Comparison of ENCODE assay signal across 23 mouse cellular contexts in genomic region chr9:27830519-27830918, GRCm38 (mm10). TPM values are rescaled to one million over a fixed set of nuclear protein-coding genes. Genes with fewer than 3 reads are reported as not detected.
DNase-seq lines count a peak whose midpoint lies in the region; ATAC-seq and TF ChIP-seq lines count a peak whose summit lies in the region.
"Had no signal": no experiment of that assay in that cellular context is flagged by ENCODE, and none has a peak within 500 bp of the region (broad histone marks: within the 10 kb centered on the region; RNA-seq: fewer than 3 reads in every experiment).

No protein-coding gene starts in this region.

- no peaks in the 10 kb centered on the region for H3K9me3 ChIP-seq in forebrain, embryonic 12.5 days
- no peaks in the 10 kb centered on the region for H3K9me3 ChIP-seq in forebrain, embryonic 16.5 days (ENCODE audit: control insufficient read depth, low read length)
- no peaks in the 10 kb centered on the region for H3K9me3 ChIP-seq in midbrain, embryonic 10.5 days (replicated peaks)
- no peaks in the 10 kb centered on the region for H3K9me3 ChIP-seq in midbrain, embryonic 16.5 days (replicated peaks; ENCODE audit: control insufficient read depth, low read length, poor library complexity, severe bottlenecking)
- H3K9me3 ChIP-seq: forebrain, embryonic 10.5 days; forebrain, embryonic 15.5 days; heart, embryonic 10.5 days; heart, embryonic 13.5 days had no signal

- H3K4me3 ChIP-seq in forebrain, embryonic 12.5 days (replicated peaks): no peak overlapping the region
- H3K4me3 ChIP-seq in forebrain, embryonic 16.5 days (replicated peaks; ENCODE audit: low read length): no peak overlapping the region
- no peak overlapping the region for H3K4me3 ChIP-seq in midbrain, embryonic 10.5 days
- no peak overlapping the region for H3K4me3 ChIP-seq in midbrain, embryonic 16.5 days (ENCODE audit: low read depth, low read length)
- H3K4me3 ChIP-seq in olfactory bulb, adult 2 months (ENCODE audit: insufficient read depth, low read depth, low read length): no peak overlapping the region
- H3K4me3 ChIP-seq: forebrain, embryonic 10.5 days; forebrain, embryonic 15.5 days; heart, adult 2 months; heart, embryonic 10.5 days; heart, embryonic 13.5 days had no signal

- no peaks in the 10 kb centered on the region for H3K27me3 ChIP-seq in forebrain, embryonic 12.5 days
- no peaks in the 10 kb centered on the region for H3K27me3 ChIP-seq in forebrain, embryonic 16.5 days (replicated peaks; ENCODE audit: control insufficient read depth, insufficient read depth, low read length)
- no peaks in the 10 kb centered on the region for H3K27me3 ChIP-seq in midbrain, embryonic 10.5 days (ENCODE audit: low read depth, poor library complexity, severe bottlenecking)
- no peaks in the 10 kb centered on the region for H3K27me3 ChIP-seq in midbrain, embryonic 16.5 days (ENCODE audit: control insufficient read depth, insufficient read depth, low read depth, low read length)
- H3K27me3 ChIP-seq: forebrain, embryonic 15.5 days; heart, embryonic 13.5 days had no signal

- H3K4me1 ChIP-seq in forebrain, embryonic 12.5 days: peaks cover 9% of the 10 kb centered on the region; the same call in 1 of the 2 replicates
- H3K4me1 ChIP-seq in forebrain, embryonic 16.5 days (replicated peaks; ENCODE audit: control insufficient read depth, insufficient read depth, low read length): no peaks in the 10 kb centered on the region
- no peaks in the 10 kb centered on the region for H3K4me1 ChIP-seq in midbrain, embryonic 10.5 days
- H3K4me1 ChIP-seq in midbrain, embryonic 16.5 days (ENCODE audit: control insufficient read depth, insufficient read depth, low read length): 0 out of 2 replicates have a peak, but pooled peaks cover 3% of the 10 kb centered on the region
- H3K4me1 ChIP-seq in olfactory bulb, adult 2 months (ENCODE audit: control insufficient read depth, insufficient read depth, low read length): peaks cover 11% of the 10 kb centered on the region
- H3K4me1 ChIP-seq: forebrain, embryonic 15.5 days; heart, embryonic 13.5 days had no signal

- H3K4me2 ChIP-seq in forebrain, embryonic 12.5 days: no peak overlapping the region
- H3K4me2 ChIP-seq in forebrain, embryonic 16.5 days (ENCODE audit: low read length): no peak overlapping the region
- H3K4me2 ChIP-seq in midbrain, embryonic 16.5 days (ENCODE audit: low read length): no peak overlapping the region
- H3K4me2 ChIP-seq: forebrain, embryonic 15.5 days; heart, embryonic 13.5 days; hindbrain, embryonic 14.5 days had no signal

- ATAC-seq in forebrain, embryonic 12.5 days (ENCODE audit: low FRiP score): peak; percentile 46; the same call in 1 of the 2 replicates
- ATAC-seq in forebrain, embryonic 16.5 days: no peak
- no peak for ATAC-seq in midbrain, embryonic 16.5 days
- ATAC-seq: activated CD4-positive, CD25-positive, alpha-beta regulatory T cell, adult 4 months; forebrain, embryonic 15.5 days had no signal

- TF ChIP-seq POLR2A in brain, embryonic 14.5 days (IDR thresholded peaks at IDR 0.05; ENCODE audit: borderline replicate concordance, extremely low read depth, insufficient read depth, insufficient read length, poor library complexity, severe bottlenecking): no peak
- no peak for TF ChIP-seq POLR2A in olfactory bulb, adult 2 months (IDR thresholded peaks at IDR 0.05; ENCODE audit: insufficient read depth, low read depth, low read length)

- H3K9ac ChIP-seq in forebrain, embryonic 12.5 days: no peak overlapping the region
- no peak overlapping the region for H3K9ac ChIP-seq in forebrain, embryonic 16.5 days (replicated peaks; ENCODE audit: low read depth, low read length)
- H3K9ac ChIP-seq in midbrain, embryonic 16.5 days (ENCODE audit: low read depth, low read length): no peak overlapping the region
- H3K9ac ChIP-seq: forebrain, embryonic 15.5 days; heart, embryonic 13.5 days; hindbrain, embryonic 14.5 days had no signal

- WGBS in forebrain, embryonic 12.5 days: 46% methylated on average over 5 of the region's 5 CpGs
- WGBS in forebrain, embryonic 16.5 days: 49% methylated on average over 5 of the region's 5 CpGs
- WGBS in midbrain, embryonic 10.5 days: 66% methylated on average over 5 of the region's 5 CpGs
- WGBS in midbrain, embryonic 16.5 days: 43% methylated on average over 5 of the region's 5 CpGs
- WGBS in olfactory bulb, adult 2 months: 65% methylated on average over 5 of the region's 5 CpGs

- no peaks in the 10 kb centered on the region for H3K36me3 ChIP-seq in forebrain, embryonic 12.5 days (replicated peaks)
- H3K36me3 ChIP-seq in forebrain, embryonic 16.5 days (ENCODE audit: control insufficient read depth, insufficient read depth): no peaks in the 10 kb centered on the region
- H3K36me3 ChIP-seq in midbrain, embryonic 10.5 days: no peaks in the 10 kb centered on the region
- H3K36me3 ChIP-seq in midbrain, embryonic 16.5 days (ENCODE audit: control insufficient read depth, insufficient read depth, low read length): no peaks in the 10 kb centered on the region
- H3K36me3 ChIP-seq: forebrain, embryonic 10.5 days; forebrain, embryonic 15.5 days; heart, embryonic 10.5 days; heart, embryonic 13.5 days had no signal

- TF ChIP-seq CTCF in brain, embryonic 14.5 days (IDR thresholded peaks at IDR 0.05; ENCODE audit: borderline replicate concordance, extremely low read depth, insufficient read depth, insufficient read length): no peak
- no peak for TF ChIP-seq CTCF in olfactory bulb, adult 2 months (IDR thresholded peaks at IDR 0.05; ENCODE audit: insufficient read depth, low read depth, low read length)

- no peak for DNase-seq in midbrain, embryonic 10.5 days (ENCODE audit: low spot score)
- peak; percentile 47 for DNase-seq in brain, embryonic 14.5 days (ENCODE audit: low read depth)
- DNase-seq in frontal cortex, postnatal 36 days (ENCODE audit: low spot score in 2 of 2): no peak
- DNase-seq: adrenal gland, adult 8-10 months; adrenal gland, postnatal 25 days; cerebellum, adult 18-20 months; cerebellum, adult 9-10 months; cerebellum, postnatal 14 days; gastrocnemius, postnatal 10 days; gastrocnemius, postnatal 36 days; heart, adult 2 months; heart, postnatal 14 days; heart, postnatal 4 days had no signal

- no peak overlapping the region for H3K27ac ChIP-seq in forebrain, embryonic 12.5 days
- no peak overlapping the region for H3K27ac ChIP-seq in forebrain, embryonic 16.5 days (ENCODE audit: low read length)
- 0 out of 2 replicates have a peak overlapping the region, but pooled peaks have one; percentile 28 for H3K27ac ChIP-seq in midbrain, embryonic 10.5 days (replicated peaks)
- H3K27ac ChIP-seq in midbrain, embryonic 16.5 days (ENCODE audit: low read length): no peak overlapping the region
- H3K27ac ChIP-seq in olfactory bulb, adult 2 months (ENCODE audit: insufficient read depth, low read depth, low read length): 0 out of 2 replicates have a peak overlapping the region, but pooled peaks have one; percentile 27
- H3K27ac ChIP-seq: forebrain, embryonic 10.5 days; forebrain, embryonic 15.5 days; heart, adult 2 months; heart, embryonic 10.5 days; heart, embryonic 13.5 days; hindbrain, embryonic 14.5 days had no signal

RNA-seq across cellular contexts. Expression of gene Opcml, which starts 39.9 kb away (rescaled TPM):
- 4.6 and 6.2 TPM in 2 replicates for polyA plus RNA-seq in forebrain, embryonic 12.5 days (2016; fragmentation: Nextera tagmentation; extraction: Ambion mirVana)
- 66.7 and 88.6 TPM in 2 replicates for polyA plus RNA-seq in forebrain, embryonic 16.5 days (2015; fragmentation: Nextera tagmentation; extraction: Ambion mirVana)
- polyA plus RNA-seq in midbrain, embryonic 10.5 days (2016; fragmentation: Nextera tagmentation; extraction: Ambion mirVana): 2.0 and 3.1 TPM in 2 replicates
- polyA plus RNA-seq in midbrain, embryonic 16.5 days (2015; fragmentation: Nextera tagmentation; extraction: Ambion mirVana): 67.8 and 73.0 TPM in 2 replicates
- 13.0 and 22.0 TPM in 2 replicates for polyA plus RNA-seq in brain, embryonic 14.5 days (2012; rRNA removed)
- 164 TPM in 1 of 2 replicates, not detected in the other for polyA plus RNA-seq in olfactory bulb, adult 2 months (2012; ENCODE audit: insufficient read depth, insufficient read length, low replicate concordance, missing spikeins)

Comparison
In these comparisons a context has a peak if more than half of its experiments do, and no peak if none do; other contexts are left out.
1. H3K27ac ChIP-seq: peak in midbrain, embryonic 10.5 days (single experiment) and olfactory bulb, adult 2 months (single experiment); none in forebrain, embryonic 12.5 days (single experiment), forebrain, embryonic 16.5 days (single experiment) and midbrain, embryonic 16.5 days (single experiment).